Mouse (Mus musculus) C2C12 (cell line): Measurements from ENCODE around the gene Atp5f1. TPM values are rescaled to one million over a fixed set of nuclear protein-coding genes. Genes with fewer than 3 reads are reported as not detected.
A peak's percentile ranks its signal among the peaks of the same experiment; 100 is the strongest.

Experiments
- H3K27me3 ChIP-seq: one replicate; pipeline ENCODE4 v1.6.1; 2011; ENCODE audit not compliant: control insufficient read depth, insufficient read depth, insufficient read length
- H3K36me3 ChIP-seq: one replicate; pipeline ENCODE4 v1.6.1; 2011; ENCODE audit not compliant: control insufficient read depth, insufficient read depth
- H3K4me3 ChIP-seq: one replicate; pipeline ENCODE4 v1.5.1; 2011; ENCODE audit warnings: mild to moderate bottlenecking, control low read depth; ENCODE audit not compliant: poor library complexity, insufficient read depth, severe bottlenecking
- H3K79me2 ChIP-seq: one replicate; pipeline ENCODE4 v1.6.1; 2011; ENCODE audit not compliant: control insufficient read depth, insufficient read depth
- H3K79me3 ChIP-seq: one replicate; pipeline ENCODE4 v1.6.1; 2011; ENCODE audit warnings: low read depth, control low read depth
- H3ac ChIP-seq: one replicate; pipeline ENCODE3; 2011; ENCODE audit warnings: low read depth; ENCODE audit not compliant: control insufficient read depth, insufficient read length
- CEBPB ChIP-seq: IDR thresholded peaks from one replicate; pipeline ENCODE4 v1.6.1; 2011; ENCODE audit warnings: low read depth, mild to moderate bottlenecking, control low read depth, moderate library complexity
- CTCF ChIP-seq: IDR thresholded peaks from one replicate; pipeline ENCODE4 v1.5.1; 2011; ENCODE audit not compliant: control insufficient read depth, insufficient read depth, insufficient read length
- FOSL1 ChIP-seq: IDR thresholded peaks from one replicate; pipeline ENCODE4 v1.8.0; 2011; ENCODE audit warnings: mild to moderate bottlenecking, low read length; ENCODE audit not compliant: poor library complexity, insufficient read depth, severe bottlenecking
- MAX ChIP-seq: IDR thresholded peaks from one replicate; pipeline ENCODE4 v1.6.1; 2011; ENCODE audit warnings: mild to moderate bottlenecking, control low read depth
- MYOD1 ChIP-seq: IDR thresholded peaks from one replicate; pipeline ENCODE4 v1.6.1; 2011; ENCODE audit warnings: low read depth; ENCODE audit not compliant: control insufficient read depth, insufficient read length
- MYOG ChIP-seq: IDR thresholded peaks from one replicate; pipeline ENCODE4 v1.6.1; 2011; ENCODE audit not compliant: control insufficient read depth, insufficient read length; ENCODE audit errors: extremely low read depth
- USF1 ChIP-seq: IDR thresholded peaks from one replicate; pipeline ENCODE4 v1.6.1; 2011; ENCODE audit warnings: low read depth, mild to moderate bottlenecking, control low read depth, moderate library complexity
- polyA plus RNA-seq: library from polyadenylated mRNA; unstranded; fragments of >200 nt; fragmentation: generic; extraction: Trizol; gene quantifications from one replicate; pipeline ENCODE4 v1.2.1, GENCODE M21; 2012; ENCODE audit warnings: missing spikeins

Atp5f1 gene
- polyA plus RNA-seq, 1 experiment = 243 TPM

- no peak for TF ChIP-seq MYOD1
- TF ChIP-seq MYOG = no peak
- TF ChIP-seq MAX = no peak
- TF ChIP-seq CEBPB = no peak
- TF ChIP-seq FOSL1 = no peak
- TF ChIP-seq CTCF = no peak
- TF ChIP-seq USF1 = no peak
- Histone ChIP-seq H3K79me2 (no peaks in the 10 kb centered on the region), H3K4me3 (no peak overlapping the region), H3K36me3 (peaks cover 15% of the 10 kb centered on the region), H3ac (no peak overlapping the region), H3K79me3 (no peaks in the 10 kb centered on the region), H3K27me3 (no peaks in the 10 kb centered on the region)
Measured at GRCm38 (mm10) chr3:105974174-105974573, 14.3 kb upstream of the Atp5f1 start.

GRCm38 (mm10) chr3:105973411-105973810 lies 13.5 kb upstream of the Atp5f1 start, which contains the start of gene Ovgp1:
TSS of gene Ovgp1 (plus strand) at chr3:105973711.
- no peak within 1 kb of the TSS for H3ac ChIP-seq
- no peaks in the 10 kb centered on the region for H3K27me3 ChIP-seq
- H3K79me2 ChIP-seq = no peaks in the 10 kb centered on the region
- TF ChIP-seq MYOG (no peak), CTCF (no peak), MYOD1 (no peak), CEBPB (no peak), FOSL1 (no peak), USF1 (no peak), MAX (no peak)
- H3K79me3 ChIP-seq = no peaks in the 10 kb centered on the region
- peaks cover 22% of the 10 kb centered on the region for H3K36me3 ChIP-seq
- no peak within 1 kb of the TSS for H3K4me3 ChIP-seq

- Histone ChIP-seq H3ac (no peak overlapping the region), H3K79me3 (no peaks in the 10 kb centered on the region), H3K36me3 (peaks cover 37% of the 10 kb centered on the region), H3K27me3 (no peaks in the 10 kb centered on the region), H3K79me2 (no peaks in the 10 kb centered on the region), H3K4me3 (no peak overlapping the region)
- TF ChIP-seq MYOD1 (no peak), CEBPB (no peak), MAX (no peak), FOSL1 (no peak), MYOG (no peak), CTCF (no peak), USF1 (no peak)
Measured at GRCm38 (mm10) chr3:105971831-105972446, 12.0 kb upstream of the Atp5f1 start.

GRCm38 (mm10) chr3:105960700-105961099 lies 801 bp upstream of the Atp5f1 start:
- H3K4me3 ChIP-seq = no peak overlapping the region

GRCm38 (mm10) chr3:105959585-105959984 lies 314 bp downstream of the Atp5f1 start:
- Histone ChIP-seq H3K27me3 (no peaks in the 10 kb centered on the region), H3ac (peak overlapping the region; percentile 100), H3K4me3 (peak overlapping the region; percentile 99), H3K79me2 (peaks cover 97% of the 10 kb centered on the region), H3K79me3 (peaks cover 65% of the 10 kb centered on the region), H3K36me3 (peaks cover 80% of the 10 kb centered on the region)
- TF ChIP-seq MYOD1 = no peak
- no peak for TF ChIP-seq CEBPB
- no peak for TF ChIP-seq USF1
- no peak for TF ChIP-seq FOSL1
- no peak for TF ChIP-seq MYOG
- no peak for TF ChIP-seq CTCF
- TF ChIP-seq MAX = no peak

More at GRCm38 (mm10) chr3:105960700-105961099, 801 bp upstream of the Atp5f1 start:
- Histone ChIP-seq H3K79me2 (peaks cover 90% of the 10 kb centered on the region), H3ac (no peak overlapping the region), H3K36me3 (peaks cover 80% of the 10 kb centered on the region), H3K79me3 (peaks cover 65% of the 10 kb centered on the region), H3K27me3 (no peaks in the 10 kb centered on the region)
- no peak for TF ChIP-seq MYOG
- TF ChIP-seq MYOD1 = no peak
- TF ChIP-seq CEBPB = no peak
- TF ChIP-seq MAX = no peak
- no peak for TF ChIP-seq USF1
- no peak for TF ChIP-seq FOSL1
- no peak for TF ChIP-seq CTCF
